Mouse (Mus musculus): ENCODE measurements around the gene Slc25a13.
"Not testable (repeated sequence)": the region's sequence is repeated elsewhere in the genome, so short reads cannot be mapped to it uniquely, and the experiment has no call there.

The Slc25a13 gene

DNA sequence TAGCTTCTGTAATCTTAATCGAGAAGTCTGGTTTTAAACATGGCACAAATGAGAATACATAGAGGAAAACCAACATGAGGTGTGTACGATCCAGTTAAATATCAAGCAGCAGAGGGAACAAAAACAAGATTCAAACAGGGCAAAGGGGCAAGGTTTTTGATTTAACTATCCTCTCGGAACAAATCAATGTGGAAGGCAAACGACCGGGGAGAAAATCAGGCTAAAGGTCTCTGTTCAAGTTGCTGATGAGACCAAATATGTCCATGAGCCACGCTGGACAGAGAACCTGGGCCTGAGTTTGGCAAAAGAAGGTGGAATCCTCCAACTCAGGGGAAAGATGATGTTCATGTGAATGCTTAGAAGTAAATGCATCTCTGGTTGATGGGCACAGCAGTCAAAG, 14.5 kb downstream of the Slc25a13 start:
- no peak for DNase-seq (ENCODE audit: low spot score)

DNA sequence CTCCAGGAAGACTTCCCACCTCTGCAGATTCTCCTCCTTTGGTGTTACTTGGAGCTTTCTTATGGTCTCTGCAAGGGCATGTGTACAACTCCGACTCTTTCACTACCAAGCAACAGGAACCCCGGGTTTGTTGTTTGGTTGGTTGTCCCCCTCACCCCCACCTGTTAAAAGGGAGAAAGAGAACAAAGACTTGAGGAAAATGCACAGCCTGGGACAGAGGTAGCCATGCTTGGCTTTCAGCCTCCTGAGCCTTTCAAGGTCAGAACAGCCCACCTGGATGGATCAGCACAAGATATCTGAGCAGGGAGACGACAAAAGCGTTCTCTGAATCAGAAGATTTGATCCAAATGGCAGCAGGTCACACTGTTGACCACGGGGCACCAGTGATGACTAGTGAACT, 15.0 kb downstream of the Slc25a13 start:
- DNase-seq (ENCODE audit: low spot score): no peak

DNA sequence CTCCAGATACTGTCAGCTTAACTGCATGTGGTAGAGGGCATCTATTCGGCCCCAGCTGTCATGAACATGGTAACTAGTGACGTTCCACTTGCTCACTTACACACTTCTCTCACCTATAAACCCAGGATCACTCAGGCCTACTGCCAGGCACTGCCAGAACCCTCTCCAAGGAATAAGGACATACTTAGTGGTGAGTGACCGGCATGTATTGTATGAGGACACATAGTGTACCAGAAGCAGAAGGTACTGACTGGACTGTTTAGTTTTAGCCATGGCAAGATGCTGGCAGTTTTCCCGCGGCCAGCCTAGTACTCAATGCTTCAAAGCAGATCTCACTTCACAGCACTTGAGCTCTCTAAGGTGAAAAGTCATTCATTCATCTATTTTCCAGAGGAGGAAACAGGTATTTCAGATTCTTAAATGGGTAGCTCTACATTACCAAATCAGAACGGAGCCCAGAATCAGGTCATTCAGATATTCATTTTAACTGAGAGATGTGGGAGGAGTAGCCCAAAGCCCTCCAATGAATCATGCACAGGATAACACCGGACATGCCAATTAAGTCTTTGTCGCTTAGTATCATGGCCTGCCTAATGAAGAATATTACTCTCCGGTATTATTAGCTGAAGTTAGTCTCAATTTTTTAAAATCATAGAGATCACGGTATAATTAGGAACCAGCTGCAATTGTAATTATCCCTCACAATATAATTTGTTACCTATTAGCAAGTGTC, 17.7 kb downstream of the Slc25a13 start:
- DNase-seq (ENCODE audit: low spot score): no peak

- not testable (repeated sequence) for DNase-seq (ENCODE audit: low spot score)
These were observed 18.9 kb downstream of the Slc25a13 start for GRCm38 (mm10) chr6:6198056-6198455.

DNA sequence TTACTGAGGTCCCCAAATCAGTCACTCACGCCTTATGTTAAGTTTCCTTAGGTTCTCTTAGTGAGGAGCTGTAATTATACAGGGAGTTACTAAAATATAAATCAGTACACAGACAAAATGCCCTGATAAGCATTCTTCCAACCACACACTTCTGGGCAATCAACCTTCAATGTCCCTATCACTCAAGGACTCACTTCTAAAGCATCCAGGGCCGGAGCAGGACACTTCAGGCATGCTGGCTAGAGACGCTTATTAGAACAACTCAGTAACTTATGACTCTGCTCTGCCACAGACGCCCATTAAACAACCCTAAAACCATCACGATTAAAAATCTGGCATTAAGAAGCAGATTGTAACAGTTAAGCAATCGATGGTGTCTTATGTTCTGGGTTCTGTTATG, 19.6 kb downstream of the Slc25a13 start:
- no peak for DNase-seq (ENCODE audit: low spot score)

GRCm38 (mm10) chr6:6196527-6196926, 20.4 kb downstream of the Slc25a13 start:
- DNase-seq (ENCODE audit: low spot score): no peak

GRCm38 (mm10) chr6:6194831-6195230, 22.1 kb downstream of the Slc25a13 start:
- DNase-seq (ENCODE audit: low spot score): no peak

DNA sequence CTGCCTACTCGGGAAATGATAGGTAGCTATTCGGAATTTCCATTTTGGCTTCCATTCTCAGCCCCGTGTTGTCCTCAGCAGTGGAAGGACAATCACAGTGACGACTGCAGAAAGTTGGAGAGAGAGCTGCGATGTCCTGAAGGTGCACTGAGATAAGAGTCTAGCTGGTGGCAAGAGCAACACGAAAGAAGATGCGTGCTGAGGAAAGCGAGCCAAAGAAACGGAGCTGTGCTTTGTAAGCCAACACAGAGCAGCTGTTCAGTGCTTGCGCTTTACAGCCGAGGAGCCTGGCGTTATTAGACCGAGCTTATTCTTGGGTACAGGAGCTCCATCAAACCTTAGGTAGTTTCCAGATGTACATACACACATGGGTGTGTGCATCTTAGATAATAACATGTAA, 23.1 kb downstream of the Slc25a13 start:
- DNase-seq (ENCODE audit: low spot score): no peak

DNA sequence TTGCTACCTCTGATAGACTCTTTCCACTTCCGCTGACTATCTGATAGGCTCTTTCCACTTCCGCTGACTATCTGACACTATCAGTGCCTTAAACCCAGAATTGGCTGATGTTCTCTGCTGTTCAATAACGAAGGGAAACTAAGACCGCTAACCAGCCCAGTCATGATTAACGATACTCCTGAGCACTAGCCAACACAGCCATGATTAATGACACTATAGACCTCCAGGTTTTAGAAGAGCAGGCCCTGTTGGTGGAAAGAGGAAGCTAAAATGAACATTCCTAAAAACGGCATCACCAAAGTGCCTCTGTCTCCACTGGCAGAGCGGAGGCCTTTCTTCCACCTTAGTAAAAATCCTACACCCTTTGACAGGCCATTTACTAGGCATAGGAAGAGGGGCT, 24.6 kb downstream of the Slc25a13 start:
- no peak for DNase-seq (ENCODE audit: low spot score)

- DNase-seq (ENCODE audit: low spot score): no peak
These were observed 25.2 kb downstream of the Slc25a13 start for GRCm38 (mm10) chr6:6191596-6192337.

GRCm38 (mm10) chr6:6188970-6189369, 28.0 kb downstream of the Slc25a13 start:
- DNase-seq (ENCODE audit: low spot score): no peak

- DNase-seq (ENCODE audit: low spot score): no peak
These were observed 30.5 kb downstream of the Slc25a13 start for GRCm38 (mm10) chr6:6186468-6186867.

DNA sequence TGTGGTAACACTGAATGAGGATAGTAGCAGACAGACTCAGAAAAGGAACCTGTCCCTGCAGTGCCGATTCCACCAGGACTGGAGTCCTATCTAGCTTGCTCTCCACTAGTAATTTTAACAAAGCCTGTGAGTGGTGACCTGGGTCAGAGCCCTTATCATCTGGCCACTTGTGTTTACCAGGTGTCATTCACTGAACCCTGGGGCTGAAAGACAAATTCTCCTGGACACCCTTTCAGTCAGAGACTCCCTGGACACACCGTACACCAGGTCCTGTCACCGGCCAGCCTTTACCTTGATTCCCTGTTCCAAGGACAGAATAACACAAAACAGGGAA, 31.3 kb downstream of the Slc25a13 start:
- no peak for DNase-seq (ENCODE audit: low spot score)

DNA sequence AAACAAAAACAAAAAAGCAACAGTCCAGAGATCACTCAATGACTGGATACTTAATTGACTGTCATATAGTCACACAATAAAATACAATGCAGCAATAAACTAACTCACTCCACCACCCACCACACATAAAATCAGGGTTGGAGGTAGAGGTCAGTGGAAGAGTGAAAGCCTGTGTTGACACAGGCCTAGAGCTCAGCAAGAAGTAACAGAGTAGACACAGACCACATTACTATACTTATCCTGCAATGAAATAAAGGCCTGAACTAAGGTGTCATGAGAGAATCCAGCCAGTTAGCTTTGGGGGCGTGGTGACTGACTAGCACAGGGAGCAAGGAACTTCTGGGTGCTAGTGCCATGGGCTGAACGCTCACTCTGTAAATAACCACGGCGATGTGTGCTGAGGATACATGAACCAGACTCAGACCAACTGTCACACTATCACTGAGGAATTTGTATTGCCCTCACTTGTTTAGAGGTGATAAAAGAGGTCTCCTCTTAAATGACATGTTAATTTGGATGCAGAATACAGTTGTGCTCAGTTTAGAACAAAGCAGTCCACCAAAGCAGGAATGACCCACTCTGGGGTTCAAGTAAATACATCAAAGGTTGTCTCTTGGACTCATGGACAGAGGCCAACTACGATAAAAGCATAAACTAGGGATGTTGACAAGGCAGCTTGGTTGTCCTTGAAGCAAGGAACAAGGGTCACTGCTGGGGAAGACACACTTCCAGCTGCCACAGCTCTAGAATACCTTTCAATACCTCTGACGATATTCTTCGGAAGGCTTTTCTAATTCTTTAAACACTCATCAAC, 31.8 kb downstream of the Slc25a13 start:
- DNase-seq (ENCODE audit: low spot score): no peak

DNA sequence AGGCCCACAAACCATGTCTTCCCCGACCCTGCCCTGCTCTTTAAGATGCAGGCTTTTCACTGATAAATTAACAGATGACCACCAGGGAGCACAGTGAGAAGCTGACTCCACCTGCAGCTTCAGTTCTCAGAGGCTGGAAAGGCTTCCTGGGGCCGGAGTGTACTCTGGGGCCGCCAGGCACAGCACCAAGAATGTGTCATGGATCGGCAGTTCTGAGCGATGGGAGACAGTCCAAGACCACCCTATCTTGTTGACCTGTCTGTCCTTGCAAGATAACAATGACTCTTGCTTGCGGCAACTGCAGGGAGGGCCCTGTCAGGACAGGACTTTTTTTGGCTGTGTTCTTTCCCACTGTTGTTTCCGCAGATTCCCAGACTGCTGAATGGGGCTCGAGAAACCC, 33.4 kb downstream of the Slc25a13 start:
- DNase-seq (ENCODE audit: low spot score): no peak

DNA sequence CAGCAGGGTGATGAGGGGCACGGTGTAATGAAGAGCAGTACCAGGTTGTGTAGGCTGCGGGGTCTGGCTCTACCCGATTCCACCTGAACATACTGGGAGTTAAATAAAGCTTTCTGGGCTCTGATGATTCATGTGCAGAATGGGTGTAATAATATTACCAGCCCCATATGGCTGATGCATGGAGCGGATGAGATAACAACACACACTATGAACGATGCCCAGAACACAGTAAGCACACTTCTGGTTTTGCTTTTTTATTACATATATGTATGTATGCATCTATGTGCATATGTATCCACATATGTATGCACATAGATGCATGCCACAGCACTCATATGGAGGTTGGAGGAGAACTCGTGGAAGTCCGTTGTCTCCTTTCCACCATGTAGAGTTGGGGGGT, 34.8 kb downstream of the Slc25a13 start:
- DNase-seq (ENCODE audit: low spot score): no peak

- not testable (repeated sequence) for DNase-seq (ENCODE audit: low spot score)
These were observed 38.6 kb downstream of the Slc25a13 start for GRCm38 (mm10) chr6:6178341-6178740.

GRCm38 (mm10) chr6:6175350-6175971, 41.5 kb downstream of the Slc25a13 start:
- no peak for DNase-seq (ENCODE audit: low spot score)

DNA sequence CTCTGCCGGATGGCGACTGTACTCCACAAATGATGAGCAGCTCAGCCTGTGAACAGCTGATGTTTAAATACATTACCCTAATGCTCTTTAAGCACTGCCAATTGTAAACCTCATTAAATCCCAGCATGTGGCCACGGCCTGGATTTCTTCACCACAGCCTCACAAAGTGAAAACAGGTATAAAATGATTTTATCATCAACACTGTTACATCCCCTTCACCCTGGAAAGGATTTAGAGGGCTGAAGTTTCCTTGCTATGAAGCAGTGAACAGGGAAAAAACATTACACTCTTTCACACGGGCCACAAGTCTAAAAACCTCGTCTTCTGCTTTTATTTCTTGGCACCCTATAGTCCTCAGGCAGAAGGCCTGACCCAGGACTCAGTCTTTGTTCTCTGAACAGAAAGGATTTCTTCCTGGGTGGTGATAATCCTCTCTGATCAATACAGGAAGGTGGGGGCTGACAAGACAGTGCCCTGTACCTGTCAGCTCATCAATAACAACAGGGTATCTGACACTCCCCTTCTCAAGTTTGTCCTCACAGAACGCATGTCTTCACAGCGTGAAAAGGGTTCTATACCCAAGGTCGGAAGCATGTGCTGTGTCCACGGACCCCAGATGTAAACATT, 42.9 kb downstream of the Slc25a13 start:
- DNase-seq (ENCODE audit: low spot score): no peak

- no peak for DNase-seq (ENCODE audit: low spot score)
These were observed 43.6 kb downstream of the Slc25a13 start for GRCm38 (mm10) chr6:6173166-6173934.

- DNase-seq (ENCODE audit: low spot score): no peak
These were observed 48.3 kb downstream of the Slc25a13 start for GRCm38 (mm10) chr6:6168566-6169134.
